Mouse (Mus musculus) retina, postnatal 1 day (tissue): ENCODE data around the gene Elmo1.

Source experiments
- DNase-seq: peaks from one replicate; pipeline ENCODE4 v3.0.0-alpha.2; 2012

Gene Elmo1

GRCm38 (mm10) chr13:20208867-20209266 lies 118.5 kb downstream of the Elmo1 start:
- no peak for DNase-seq

- no peak for DNase-seq
These were observed 121.4 kb downstream of the Elmo1 start for GRCm38 (mm10) chr13:20211780-20212179.

- DNase-seq = no peak
These were observed 122.3 kb downstream of the Elmo1 start for GRCm38 (mm10) chr13:20212665-20213064.

- no peak for DNase-seq
These were observed 123.5 kb downstream of the Elmo1 start for GRCm38 (mm10) chr13:20213861-20214260.

- DNase-seq = no peak
These were observed 127.2 kb downstream of the Elmo1 start for GRCm38 (mm10) chr13:20217453-20218090.

GRCm38 (mm10) chr13:20218126-20218525 lies 127.7 kb downstream of the Elmo1 start:
- DNase-seq = no peak

- no peak for DNase-seq
These were observed 130.0 kb downstream of the Elmo1 start for GRCm38 (mm10) chr13:20220414-20220813.

- DNase-seq = peak; percentile 25
These were observed 137.7 kb downstream of the Elmo1 start for GRCm38 (mm10) chr13:20227923-20228705.

- peak; percentile 73 for DNase-seq
These were observed 141.7 kb downstream of the Elmo1 start for GRCm38 (mm10) chr13:20231837-20232728.

- no peak for DNase-seq
These were observed 143.3 kb downstream of the Elmo1 start for GRCm38 (mm10) chr13:20233707-20234106.

- no peak for DNase-seq
These were observed 147.2 kb downstream of the Elmo1 start for GRCm38 (mm10) chr13:20237615-20238014.

- DNase-seq = no peak
These were observed 147.8 kb downstream of the Elmo1 start for GRCm38 (mm10) chr13:20238146-20238545.

GRCm38 (mm10) chr13:20238743-20239142 lies 148.3 kb downstream of the Elmo1 start:
- no peak for DNase-seq

GRCm38 (mm10) chr13:20250069-20250668 lies 159.8 kb downstream of the Elmo1 start:
- DNase-seq = peak; percentile 46

- DNase-seq = no peak
These were observed 164.5 kb downstream of the Elmo1 start for GRCm38 (mm10) chr13:20254911-20255310.

GRCm38 (mm10) chr13:20255380-20255779 lies 165.0 kb downstream of the Elmo1 start:
- no peak for DNase-seq

GRCm38 (mm10) chr13:20256613-20257012 lies 166.2 kb downstream of the Elmo1 start:
- no peak for DNase-seq

- DNase-seq = no peak
These were observed 167.4 kb downstream of the Elmo1 start for GRCm38 (mm10) chr13:20257562-20258525.

- no peak for DNase-seq
These were observed 172.8 kb downstream of the Elmo1 start for GRCm38 (mm10) chr13:20263173-20263572.

- DNase-seq = no peak
These were observed 179.8 kb downstream of the Elmo1 start for GRCm38 (mm10) chr13:20270148-20270547.

- DNase-seq = no peak
These were observed 181.4 kb downstream of the Elmo1 start for GRCm38 (mm10) chr13:20271799-20272198.

GRCm38 (mm10) chr13:20272562-20272961 lies 182.2 kb downstream of the Elmo1 start:
- peak; percentile 59 for DNase-seq
